Comparison of ENCODE assay signal across 20 mouse cellular contexts in the genomic region with DNA sequence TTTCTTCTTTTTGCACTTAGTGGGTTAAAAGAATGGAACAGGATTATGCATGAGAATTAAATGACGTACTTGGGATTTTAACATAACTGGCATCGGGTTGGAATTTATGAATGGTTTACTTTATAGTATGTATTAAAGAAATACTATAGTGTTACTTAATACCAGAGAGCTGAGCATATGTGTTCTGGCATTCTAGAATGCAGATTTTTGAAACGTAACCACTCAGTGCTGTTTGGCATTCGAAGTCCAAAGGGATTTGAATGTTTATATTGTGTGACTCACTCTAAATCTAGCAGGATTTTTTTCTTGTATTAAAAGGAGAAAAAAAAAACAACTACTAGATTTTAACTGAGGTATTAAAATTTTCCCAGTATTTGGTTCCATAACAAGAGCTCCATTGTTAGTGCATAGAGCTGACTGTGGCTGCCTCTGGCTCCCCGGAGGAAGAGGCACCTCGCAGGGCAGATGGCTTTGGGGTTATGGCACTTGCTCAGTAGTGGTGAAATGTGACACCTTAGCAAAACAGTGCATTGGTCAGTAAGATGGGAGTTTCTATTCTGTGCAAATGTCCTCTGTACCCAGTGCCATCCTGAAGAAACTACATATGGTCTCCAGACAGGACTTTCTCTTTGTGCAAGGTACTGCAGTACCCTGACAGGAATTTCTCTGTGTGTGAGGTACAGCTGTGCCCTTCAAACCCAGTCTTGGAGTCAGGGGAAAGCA.
A peak's percentile ranks its signal among the peaks of the same experiment; 100 is the strongest.
DNase-seq lines count a peak whose midpoint lies in the region; ATAC-seq and TF ChIP-seq lines count a peak whose summit lies in the region.
"Had no signal": no experiment of that assay in that cellular context is flagged by ENCODE, and none has a peak within 500 bp of the region (broad histone marks: within the 10 kb centered on the region; RNA-seq: fewer than 3 reads in every experiment).

No protein-coding gene starts in this region.

- H3K36me3 ChIP-seq in kidney, embryonic 16.5 days (ENCODE audit: insufficient read depth, low read length): no peaks in the 10 kb centered on the region
- no peaks in the 10 kb centered on the region for H3K36me3 ChIP-seq in embryonic facial prominence, embryonic 11.5 days (replicated peaks; ENCODE audit: control insufficient read depth, insufficient read depth, low read depth, low read length)
- H3K36me3 ChIP-seq in limb, embryonic 12.5 days: no peaks in the 10 kb centered on the region
- H3K36me3 ChIP-seq: hindbrain, embryonic 13.5 days; neural tube, embryonic 13.5 days had no signal

- in situ Hi-C loops in Patski (cut with MboI; ENCODE audit: low pct_unique_long_range_greater_than_20kb): loop anchor here (5.0 kb wide), 1 partner anchor 604 kb away; no protein-coding TSS in a partner anchor

- H3K4me3 ChIP-seq in kidney, embryonic 16.5 days (ENCODE audit: low read length): no peak overlapping the region
- H3K4me3 ChIP-seq in embryonic facial prominence, embryonic 11.5 days (ENCODE audit: low read depth, low read length): no peak overlapping the region
- no peak overlapping the region for H3K4me3 ChIP-seq in limb, embryonic 12.5 days (replicated peaks)
- H3K4me3 ChIP-seq: hindbrain, embryonic 13.5 days; neural tube, embryonic 13.5 days had no signal

- no peak for DNase-seq in kidney, postnatal 4 days
- peak; percentile 39 for DNase-seq in Patski (ENCODE audit: low read depth, low spot score)
- DNase-seq in embryonic facial prominence, embryonic 11.5 days (ENCODE audit: low spot score): peak; percentile 45
- DNase-seq in gastrocnemius, postnatal 4 days (ENCODE audit: low spot score in 2 of 2): no peak
- no peak for DNase-seq in heart, adult 18-20 months
- DNase-seq: adrenal gland, postnatal 14 days; cerebellum, adult 2 months; forebrain, postnatal 0 days; gastrocnemius, postnatal 36 days; layer of hippocampus, postnatal 36 days; left cerebral cortex, postnatal 4 days; lung, adult 18-20 months had no signal

- POLR2A ChIA-PET in Patski (lab: Charles Lee): no interaction called here

- no peaks in the 10 kb centered on the region; the same call in 1 of the 2 replicates for H3K27me3 ChIP-seq in kidney, embryonic 16.5 days (ENCODE audit: insufficient read depth, low read length)
- H3K27me3 ChIP-seq in Patski: peaks cover 32% of the 10 kb centered on the region
- H3K27me3 ChIP-seq in embryonic facial prominence, embryonic 11.5 days (ENCODE audit: control insufficient read depth, insufficient read depth, low read length): no peaks in the 10 kb centered on the region
- H3K27me3 ChIP-seq in limb, embryonic 12.5 days: peaks cover 5% of the 10 kb centered on the region; the same call in 1 of the 2 replicates
- H3K27me3 ChIP-seq: hindbrain, embryonic 13.5 days; neural tube, embryonic 13.5 days had no signal

- no peaks in the 10 kb centered on the region for H3K4me1 ChIP-seq in kidney, embryonic 16.5 days (ENCODE audit: insufficient read depth, low read length)
- no peaks in the 10 kb centered on the region for H3K4me1 ChIP-seq in embryonic facial prominence, embryonic 11.5 days (ENCODE audit: control insufficient read depth, insufficient read depth, low read length)
- peaks cover 5% of the 10 kb centered on the region; the same call in 1 of the 2 replicates for H3K4me1 ChIP-seq in limb, embryonic 12.5 days (replicated peaks)
- H3K4me1 ChIP-seq: hindbrain, embryonic 13.5 days; neural tube, embryonic 13.5 days had no signal

- CTCF ChIA-PET in Patski (lab: Charles Lee): interaction anchor here (1.2 kb wide), 1 partner anchor 464 kb away, joined by 3 read pairs; no protein-coding TSS in a partner anchor

- no peak overlapping the region for H3K9ac ChIP-seq in kidney, embryonic 16.5 days (replicated peaks; ENCODE audit: low read length)
- no peak overlapping the region for H3K9ac ChIP-seq in embryonic facial prominence, embryonic 11.5 days (replicated peaks; ENCODE audit: low read length)
- H3K9ac ChIP-seq in limb, embryonic 12.5 days (replicated peaks): no peak overlapping the region
- H3K9ac ChIP-seq: forebrain, postnatal 0 days; hindbrain, embryonic 13.5 days; neural tube, embryonic 13.5 days had no signal

- no peak for TF ChIP-seq CTCF in Patski (IDR thresholded peaks at IDR 0.05)

- H3K4me2 ChIP-seq in kidney, embryonic 16.5 days (replicated peaks; ENCODE audit: low read depth, low read length): no peak overlapping the region
- no peak overlapping the region for H3K4me2 ChIP-seq in embryonic facial prominence, embryonic 11.5 days (ENCODE audit: low read depth, low read length)
- no peak overlapping the region for H3K4me2 ChIP-seq in limb, embryonic 12.5 days
- H3K4me2 ChIP-seq: hindbrain, embryonic 13.5 days; neural tube, embryonic 13.5 days had no signal

- ATAC-seq in kidney, embryonic 16.5 days (ENCODE audit: low FRiP score, low TSS enrichment): peak; percentile 65; the same call in 1 of the 2 replicates
- ATAC-seq in Patski: peak; percentile 19
- peak; percentile 56 for ATAC-seq in embryonic facial prominence, embryonic 11.5 days (replicated peaks; ENCODE audit: insufficient number of reproducible peaks, low FRiP score, low TSS enrichment, low read depth)
- peak; percentile 87; the same call in 1 of the 2 replicates for ATAC-seq in limb, embryonic 12.5 days (ENCODE audit: insufficient number of reproducible peaks, insufficient read depth, low FRiP score, low TSS enrichment, low read depth)
- no peak for ATAC-seq in monocyte, adult 5-6 weeks (replicated peaks; ENCODE audit: insufficient number of reproducible peaks, low FRiP score, low TSS enrichment, poor library complexity, severe bottlenecking)
- ATAC-seq: forebrain, postnatal 0 days; intestine, embryonic 16.5 days; midbrain, embryonic 16.5 days had no signal

- WGBS in kidney, embryonic 16.5 days: 42% methylated on average over 6 of the region's 6 CpGs
- 34% methylated on average over 6 of the region's 6 CpGs for WGBS in embryonic facial prominence, embryonic 11.5 days
- WGBS in limb, embryonic 12.5 days: 37% methylated on average over 6 of the region's 6 CpGs

- no peaks in the 10 kb centered on the region for H3K9me3 ChIP-seq in kidney, embryonic 16.5 days (ENCODE audit: low read length)
- H3K9me3 ChIP-seq in embryonic facial prominence, embryonic 11.5 days (replicated peaks; ENCODE audit: control insufficient read depth, low read length): no peaks in the 10 kb centered on the region
- no peaks in the 10 kb centered on the region for H3K9me3 ChIP-seq in limb, embryonic 12.5 days
- H3K9me3 ChIP-seq: hindbrain, embryonic 13.5 days; neural tube, embryonic 13.5 days had no signal

- no peak overlapping the region for H3K27ac ChIP-seq in kidney, embryonic 16.5 days (ENCODE audit: low read length)
- no peak overlapping the region for H3K27ac ChIP-seq in embryonic facial prominence, embryonic 11.5 days (replicated peaks; ENCODE audit: low read depth, low read length)
- H3K27ac ChIP-seq in limb, embryonic 12.5 days: peak overlapping the region; percentile 67
- H3K27ac ChIP-seq: hindbrain, embryonic 13.5 days; macrophage; neural tube, embryonic 13.5 days had no signal

Comparison
In these comparisons a context has a peak if more than half of its experiments do, and no peak if none do; other contexts are left out.
1. DNase-seq: peak in Patski (single experiment) and embryonic facial prominence, embryonic 11.5 days (single experiment); none in kidney, postnatal 4 days (0 of 2), gastrocnemius, postnatal 4 days (0 of 2) and heart, adult 18-20 months (0 of 2).